Mouse (Mus musculus): ENCODE results near the gene Hoxb1. TPM values are rescaled to one million over a fixed set of nuclear protein-coding genes. Genes with fewer than 3 reads are reported as not detected.

Gene Hoxb1
- polyA plus RNA-seq, 1 experiment from 2014 or later: 1.6 TPM

GRCm38 (mm10) chr11:96336597-96336996, 29.0 kb upstream of the Hoxb1 start:
- Histone ChIP-seq H3K4me2 (peak overlapping the region; percentile 96), H3K27me3 (no peaks in the 10 kb centered on the region), H3K9me3 (no peaks in the 10 kb centered on the region), H3K36me3 (peaks cover 29% of the 10 kb centered on the region), H3K4me1 (replicated peaks) (peaks cover 96% of the 10 kb centered on the region), H3K4me3 (peak overlapping the region; percentile 99), H3K27ac (replicated peaks) (peak overlapping the region; percentile 100), H3K9ac (peak overlapping the region; percentile 100)
- no peak for ATAC-seq (ENCODE audit: low read depth)
- 6% methylated on average over 2 of the region's 2 CpGs for WGBS

GRCm38 (mm10) chr11:96337026-96337425, 28.5 kb upstream of the Hoxb1 start:
- 5% methylated on average over 6 of the region's 6 CpGs for WGBS
- Histone ChIP-seq H3K9me3 (no peaks in the 10 kb centered on the region), H3K36me3 (peaks cover 29% of the 10 kb centered on the region), H3K9ac (peak overlapping the region; percentile 100), H3K4me2 (peak overlapping the region; percentile 96), H3K4me3 (peak overlapping the region; percentile 99), H3K27ac (replicated peaks) (peak overlapping the region; percentile 100), H3K27me3 (no peaks in the 10 kb centered on the region), H3K4me1 (replicated peaks) (peaks cover 96% of the 10 kb centered on the region)
- ATAC-seq (ENCODE audit: low read depth): no peak

- H3K27ac ChIP-seq (replicated peaks): peak overlapping the region; percentile 100
- peaks cover 96% of the 10 kb centered on the region for H3K4me1 ChIP-seq (replicated peaks)
- peaks cover 26% of the 10 kb centered on the region for H3K36me3 ChIP-seq
- H3K9ac ChIP-seq: peak overlapping the region; percentile 100
- no peaks in the 10 kb centered on the region for H3K9me3 ChIP-seq
- H3K27me3 ChIP-seq: no peaks in the 10 kb centered on the region
- peak overlapping the region; percentile 96 for H3K4me2 ChIP-seq
- 17% methylated on average over 7 of the region's 7 CpGs for WGBS
- ATAC-seq (ENCODE audit: low read depth): no peak
- H3K4me3 ChIP-seq: peak overlapping the region; percentile 99
Observed at GRCm38 (mm10) chr11:96338957-96339855, 26.3 kb upstream of the Hoxb1 start.

GRCm38 (mm10) chr11:96340698-96341365, 24.7 kb upstream of the Hoxb1 start:
- Histone ChIP-seq H3K9me3 (no peaks in the 10 kb centered on the region), H3K4me1 (replicated peaks) (peaks cover 96% of the 10 kb centered on the region), H3K36me3 (peaks cover 32% of the 10 kb centered on the region), H3K9ac (peak overlapping the region; percentile 100), H3K4me3 (peak overlapping the region; percentile 99), H3K27me3 (no peaks in the 10 kb centered on the region), H3K4me2 (peak overlapping the region; percentile 96), H3K27ac (replicated peaks) (peak overlapping the region; percentile 100)
- peak; percentile 82 for ATAC-seq (ENCODE audit: low read depth)
- WGBS: under 1% methylated on average over 32 of the region's 36 CpGs

- WGBS: 2% methylated on average over 40 of the region's 40 CpGs
- H3K9me3 ChIP-seq: no peaks in the 10 kb centered on the region
- no peak for ATAC-seq (ENCODE audit: low read depth)
- H3K9ac ChIP-seq: peak overlapping the region; percentile 100
- H3K4me1 ChIP-seq (replicated peaks): peaks cover 96% of the 10 kb centered on the region
- peak overlapping the region; percentile 100 for H3K27ac ChIP-seq (replicated peaks)
- peak overlapping the region; percentile 96 for H3K4me2 ChIP-seq
- no peaks in the 10 kb centered on the region for H3K27me3 ChIP-seq
- peaks cover 42% of the 10 kb centered on the region for H3K36me3 ChIP-seq
- peak overlapping the region; percentile 99 for H3K4me3 ChIP-seq
Observed at GRCm38 (mm10) chr11:96341701-96342575, 23.6 kb upstream of the Hoxb1 start.

GRCm38 (mm10) chr11:96342576-96342930, 23.0 kb upstream of the Hoxb1 start:
- peaks cover 43% of the 10 kb centered on the region for H3K36me3 ChIP-seq
- H3K4me1 ChIP-seq (replicated peaks): peaks cover 94% of the 10 kb centered on the region
- H3K9me3 ChIP-seq: no peaks in the 10 kb centered on the region
- H3K27ac ChIP-seq (replicated peaks): peak overlapping the region; percentile 100
- ATAC-seq (ENCODE audit: low read depth): no peak
- WGBS: 4% methylated on average over 4 of the region's 4 CpGs
- H3K4me2 ChIP-seq: peak overlapping the region; percentile 96
- peak overlapping the region; percentile 99 for H3K4me3 ChIP-seq
- peak overlapping the region; percentile 100 for H3K9ac ChIP-seq
- no peaks in the 10 kb centered on the region for H3K27me3 ChIP-seq

- Histone ChIP-seq H3K27me3 (no peaks in the 10 kb centered on the region), H3K4me1 (replicated peaks) (peaks cover 93% of the 10 kb centered on the region), H3K36me3 (peaks cover 39% of the 10 kb centered on the region), H3K27ac (replicated peaks) (peak overlapping the region; percentile 100), H3K9me3 (no peaks in the 10 kb centered on the region), H3K4me2 (peak overlapping the region; percentile 96), H3K9ac (peak overlapping the region; percentile 100), H3K4me3 (peak overlapping the region; percentile 99)
- no peak for ATAC-seq (ENCODE audit: low read depth)
- whole genome bisulfite sequencing: 12% methylated on average over 2 of the region's 2 CpGs
Observed at GRCm38 (mm10) chr11:96343206-96343745, 22.3 kb upstream of the Hoxb1 start.

GRCm38 (mm10) chr11:96344061-96344877, 21.3 kb upstream of the Hoxb1 start:
- peaks cover 33% of the 10 kb centered on the region for H3K36me3 ChIP-seq
- WGBS: 3% methylated on average over 40 of the region's 40 CpGs
- peak overlapping the region; percentile 100 for H3K27ac ChIP-seq (replicated peaks)
- no peaks in the 10 kb centered on the region for H3K27me3 ChIP-seq
- H3K9ac ChIP-seq: peak overlapping the region; percentile 100
- no peaks in the 10 kb centered on the region for H3K9me3 ChIP-seq
- ATAC-seq (ENCODE audit: low read depth): no peak
- H3K4me1 ChIP-seq (replicated peaks): peaks cover 93% of the 10 kb centered on the region
- H3K4me3 ChIP-seq: peak overlapping the region; percentile 99
- peak overlapping the region; percentile 96 for H3K4me2 ChIP-seq

GRCm38 (mm10) chr11:96344878-96345159, 20.7 kb upstream of the Hoxb1 start:
- H3K27me3 ChIP-seq: no peaks in the 10 kb centered on the region
- peak overlapping the region; percentile 96 for H3K4me2 ChIP-seq
- peak overlapping the region; percentile 99 for H3K4me3 ChIP-seq
- H3K9ac ChIP-seq: peak overlapping the region; percentile 100
- no peak for ATAC-seq (ENCODE audit: low read depth)
- peaks cover 93% of the 10 kb centered on the region for H3K4me1 ChIP-seq (replicated peaks)
- peaks cover 33% of the 10 kb centered on the region for H3K36me3 ChIP-seq
- peak overlapping the region; percentile 100 for H3K27ac ChIP-seq (replicated peaks)
- 4% methylated on average over 6 of the region's 6 CpGs for WGBS
- no peaks in the 10 kb centered on the region for H3K9me3 ChIP-seq

GRCm38 (mm10) chr11:96345220-96345892, 20.2 kb upstream of the Hoxb1 start:
- Histone ChIP-seq H3K36me3 (peaks cover 33% of the 10 kb centered on the region), H3K27me3 (no peaks in the 10 kb centered on the region), H3K27ac (replicated peaks) (peak overlapping the region; percentile 100), H3K4me2 (peak overlapping the region; percentile 96), H3K4me1 (replicated peaks) (peaks cover 93% of the 10 kb centered on the region), H3K9ac (peak overlapping the region; percentile 100), H3K4me3 (peak overlapping the region; percentile 99), H3K9me3 (no peaks in the 10 kb centered on the region)
- ATAC-seq (ENCODE audit: low read depth): no peak
- WGBS: 2% methylated on average over 56 of the region's 56 CpGs

Data from neural tube, embryonic 13.5 days (tissue).